Comparison of ENCODE assay signal across 8 mouse cellular contexts in the genomic region with DNA sequence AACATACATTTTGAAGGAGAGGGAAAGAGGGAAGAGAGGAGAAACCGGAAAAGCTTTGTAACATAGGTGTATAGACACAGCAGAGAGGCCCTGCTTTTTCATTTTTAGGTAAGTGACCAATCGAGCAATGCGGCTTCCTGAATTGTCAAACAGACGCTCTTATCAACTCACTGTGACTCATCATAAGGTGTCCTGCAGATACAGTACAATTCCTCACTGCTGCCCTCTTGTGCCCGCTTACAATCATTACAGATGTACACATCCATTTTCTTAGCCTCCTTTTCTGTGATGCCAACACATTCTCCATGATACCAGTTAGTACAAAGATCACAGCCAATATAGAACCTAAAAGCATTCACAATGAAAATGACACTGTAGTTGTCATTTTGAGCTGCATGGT. TPM values are rescaled to one million over a fixed set of nuclear protein-coding genes. Genes with fewer than 3 reads are reported as not detected.
DNase-seq lines count a peak whose midpoint lies in the region; ATAC-seq lines count a peak whose summit lies in the region.
"Had no signal": no experiment of that assay in that cellular context is flagged by ENCODE, and none has a peak within 500 bp of the region (broad histone marks: within the 10 kb centered on the region; RNA-seq: fewer than 3 reads in every experiment).

No protein-coding gene starts in this region.

- 0 out of 2 replicates have a peak overlapping the region, but pooled peaks have one; percentile 6 for H3K27ac ChIP-seq in intestine, embryonic 16.5 days (ENCODE audit: low read length)
- H3K27ac ChIP-seq in liver, embryonic 15.5 days (replicated peaks) = peak overlapping the region; percentile 49
- H3K27ac ChIP-seq: heart, embryonic 15.5 days had no signal

- no peak overlapping the region for H3K4me3 ChIP-seq in intestine, embryonic 16.5 days (ENCODE audit: low read length)
- H3K4me3 ChIP-seq in liver, embryonic 15.5 days (replicated peaks) = no peak overlapping the region
- H3K4me3 ChIP-seq: heart, embryonic 15.5 days had no signal

- peaks cover 20% of the 10 kb centered on the region for H3K36me3 ChIP-seq in intestine, embryonic 16.5 days (ENCODE audit: control insufficient read depth, insufficient read depth, low read length)
- peaks cover 67% of the 10 kb centered on the region for H3K36me3 ChIP-seq in liver, embryonic 15.5 days (replicated peaks)

- no peaks in the 10 kb centered on the region for H3K27me3 ChIP-seq in intestine, embryonic 16.5 days (replicated peaks; ENCODE audit: control insufficient read depth, insufficient read depth, low read length)
- no peaks in the 10 kb centered on the region for H3K27me3 ChIP-seq in liver, embryonic 15.5 days
- H3K27me3 ChIP-seq: heart, embryonic 15.5 days had no signal

- ATAC-seq in erythroblast, adult 5-6 weeks (replicated peaks; ENCODE audit: low FRiP score, poor library complexity, severe bottlenecking) = peak; percentile 94
- ATAC-seq in intestine, embryonic 16.5 days = peak; percentile 75
- peak; percentile 78 for ATAC-seq in liver, embryonic 15.5 days (ENCODE audit: insufficient read depth)

- DNase-seq in 3T3-L1 (ENCODE audit: low read depth, low spot score) = peak; percentile 94
- peak; percentile 79 to 81 for DNase-seq in B cell, adult 2 months
- peak; percentile 73 for DNase-seq in adrenal gland, postnatal 25 days
- peak; percentile 76 for DNase-seq in right cerebral cortex, adult 18-20 months

- WGBS in intestine, embryonic 16.5 days = 29% methylated on average over 5 of the region's 5 CpGs
- WGBS in liver, embryonic 15.5 days (ENCODE audit: insufficient replicate concordance) = 11% methylated on average over 5 of the region's 5 CpGs

- H3K4me1 ChIP-seq in intestine, embryonic 16.5 days (ENCODE audit: control insufficient read depth, insufficient read depth, low read length) = no peaks in the 10 kb centered on the region
- peaks cover 15% of the 10 kb centered on the region for H3K4me1 ChIP-seq in liver, embryonic 15.5 days (replicated peaks)

- H3K9ac ChIP-seq in intestine, embryonic 16.5 days (ENCODE audit: low read depth, low read length) = no peak overlapping the region
- no peak overlapping the region for H3K9ac ChIP-seq in liver, embryonic 15.5 days
- H3K9ac ChIP-seq: heart, embryonic 15.5 days had no signal

- H3K4me2 ChIP-seq in intestine, embryonic 16.5 days (ENCODE audit: low read depth, low read length) = no peak overlapping the region
- peak overlapping the region; percentile 42 for H3K4me2 ChIP-seq in liver, embryonic 15.5 days
- H3K4me2 ChIP-seq: heart, embryonic 15.5 days had no signal

- no peaks in the 10 kb centered on the region for H3K9me3 ChIP-seq in intestine, embryonic 16.5 days (ENCODE audit: control insufficient read depth, low read length)
- no peaks in the 10 kb centered on the region for H3K9me3 ChIP-seq in liver, embryonic 15.5 days (replicated peaks)
- H3K9me3 ChIP-seq: heart, embryonic 15.5 days had no signal

RNA-seq across cellular contexts. Expression of gene 1810010H24Rik, which starts 18.8 kb away (rescaled TPM):
- total RNA-seq in adrenal gland, postnatal 25 days (2021) = 2.8 and 4.2 TPM in 2 replicates
- total RNA-seq in erythroblast, adult 5-6 weeks (2015; ENCODE audit: low replicate concordance) = 1.3 TPM in 1 of 2 replicates, not detected in the other
- not detected in 2 replicates for total RNA-seq in erythroblast, adult 5-6 weeks (2017; ENCODE audit: low replicate concordance)
- polyA plus RNA-seq in intestine, embryonic 16.5 days (2015; fragmentation: Nextera tagmentation; extraction: Ambion mirVana) = 1.9 and 2.5 TPM in 2 replicates
- polyA plus RNA-seq in liver, embryonic 15.5 days (2015; fragmentation: Nextera tagmentation; extraction: Ambion mirVana) = 4.5 and 5.6 TPM in 2 replicates

RNA-seq across cellular contexts. Expression of gene Kpna2, which starts 45.0 kb away (rescaled TPM):
- 34.7 and 36.0 TPM in 2 replicates for total RNA-seq in adrenal gland, postnatal 25 days (2021)
- total RNA-seq in erythroblast, adult 5-6 weeks (2015; ENCODE audit: low replicate concordance) = 125 and 127 TPM in 2 replicates
- 63.3 and 88.5 TPM in 2 replicates for total RNA-seq in erythroblast, adult 5-6 weeks (2017; ENCODE audit: low replicate concordance)
- 318 and 375 TPM in 2 replicates for polyA plus RNA-seq in intestine, embryonic 16.5 days (2015; fragmentation: Nextera tagmentation; extraction: Ambion mirVana)
- polyA plus RNA-seq in liver, embryonic 15.5 days (2015; fragmentation: Nextera tagmentation; extraction: Ambion mirVana) = 246 and 250 TPM in 2 replicates
